8 mouse cellular contexts compared by ENCODE assay signal in genomic region chr2:165900351-165901126, GRCm38 (mm10). TPM values are rescaled to one million over a fixed set of nuclear protein-coding genes. Genes with fewer than 3 reads are reported as not detected.
A peak's percentile ranks its signal among the peaks of the same experiment; 100 is the strongest.
DNase-seq lines count a peak whose midpoint lies in the region; ATAC-seq and TF ChIP-seq lines count a peak whose summit lies in the region.

No protein-coding gene starts in this region.

- no peak for TF ChIP-seq POLR2A in lung, adult 2 months (IDR thresholded peaks at IDR 0.05; ENCODE audit: borderline replicate concordance, extremely low read depth, low read depth, low read length)
- TF ChIP-seq POLR2A in small intestine, adult 2 months (IDR thresholded peaks at IDR 0.05; ENCODE audit: low read depth, low read length), result peak; percentile 23; the same call in 1 of the 2 replicates

- no peak for TF ChIP-seq CTCF in lung, adult 2 months (IDR thresholded peaks at IDR 0.05; ENCODE audit: insufficient read depth, low read length)
- no peak for TF ChIP-seq CTCF in small intestine, adult 2 months (IDR thresholded peaks at IDR 0.05; ENCODE audit: extremely low read depth, insufficient read length, insufficient replicate concordance, low read depth, low read length)

- no peaks in the 10 kb centered on the region for H3K36me3 ChIP-seq in lung, embryonic 15.5 days
- no peaks in the 10 kb centered on the region for H3K36me3 ChIP-seq in embryonic facial prominence, embryonic 15.5 days
- no peaks in the 10 kb centered on the region for H3K36me3 ChIP-seq in limb, embryonic 11.5 days (ENCODE audit: control insufficient read depth, insufficient read depth, low read length)
- H3K36me3 ChIP-seq in small intestine, adult 2 months (ENCODE audit: control insufficient read depth, insufficient read depth, low read length), result no peaks in the 10 kb centered on the region

- peak overlapping the region; percentile 90 for H3K27ac ChIP-seq in lung, embryonic 15.5 days
- peak overlapping the region; percentile 84 for H3K27ac ChIP-seq in embryonic facial prominence, embryonic 15.5 days (replicated peaks)
- peak overlapping the region; percentile 84 for H3K27ac ChIP-seq in limb, embryonic 11.5 days (replicated peaks; ENCODE audit: low read depth, low read length)
- peak overlapping the region; percentile 52 for H3K27ac ChIP-seq in small intestine, adult 2 months (ENCODE audit: insufficient read depth, low read depth, low read length)

- DNase-seq in lung, adult 2 months, result no peak
- peak; percentile 74 for DNase-seq in limb, embryonic 11.5 days (ENCODE audit: low spot score)
- no peak for DNase-seq in right cerebral cortex, postnatal 36 days (ENCODE audit: low spot score in 2 of 2)
- DNase-seq in cerebellum, adult 8-10 months, result no peak

- peaks cover 36% of the 10 kb centered on the region for H3K4me1 ChIP-seq in lung, embryonic 15.5 days
- no peaks in the 10 kb centered on the region for H3K4me1 ChIP-seq in lung, adult 2 months (ENCODE audit: control insufficient read depth, insufficient read depth, low read length)
- H3K4me1 ChIP-seq in embryonic facial prominence, embryonic 15.5 days, result peaks cover 29% of the 10 kb centered on the region
- H3K4me1 ChIP-seq in limb, embryonic 11.5 days (ENCODE audit: control insufficient read depth, insufficient read depth, low read length), result peaks cover 22% of the 10 kb centered on the region
- H3K4me1 ChIP-seq in small intestine, adult 2 months (ENCODE audit: control insufficient read depth, insufficient read depth, insufficient read length, low read length), result no peaks in the 10 kb centered on the region; the same call in none of the 2 replicates

- no peak overlapping the region for H3K9ac ChIP-seq in lung, embryonic 15.5 days
- no peak overlapping the region for H3K9ac ChIP-seq in embryonic facial prominence, embryonic 15.5 days
- H3K9ac ChIP-seq in limb, embryonic 11.5 days (ENCODE audit: low read length), result peak overlapping the region; percentile 53; the same call in 1 of the 2 replicates

- H3K4me3 ChIP-seq in lung, embryonic 15.5 days, result no peak overlapping the region
- no peak overlapping the region for H3K4me3 ChIP-seq in lung, adult 2 months (replicated peaks; ENCODE audit: extremely low read depth, low read depth, low read length)
- 0 out of 2 replicates have a peak overlapping the region, but pooled peaks have one; percentile 0 for H3K4me3 ChIP-seq in embryonic facial prominence, embryonic 15.5 days (replicated peaks)
- no peak overlapping the region for H3K4me3 ChIP-seq in limb, embryonic 11.5 days (ENCODE audit: low read depth, low read length)
- H3K4me3 ChIP-seq in small intestine, adult 2 months (ENCODE audit: low read depth, low read length), result peak overlapping the region; percentile 34

- WGBS in lung, embryonic 15.5 days, result 12% methylated on average over 23 of the region's 23 CpGs
- 31% methylated on average over 23 of the region's 23 CpGs for WGBS in lung, adult 2 months
- WGBS in embryonic facial prominence, embryonic 15.5 days, result 10% methylated on average over 23 of the region's 23 CpGs
- 2% methylated on average over 23 of the region's 23 CpGs for WGBS in limb, embryonic 11.5 days
- WGBS in small intestine, adult 2 months, result 16% methylated on average over 23 of the region's 23 CpGs

- peak overlapping the region; percentile 26; the same call in 1 of the 2 replicates for H3K4me2 ChIP-seq in lung, embryonic 15.5 days
- H3K4me2 ChIP-seq in embryonic facial prominence, embryonic 15.5 days (replicated peaks), result peak overlapping the region; percentile 2; the same call in 1 of the 2 replicates
- H3K4me2 ChIP-seq in limb, embryonic 11.5 days (ENCODE audit: low read depth, severe bottlenecking), result peak overlapping the region; percentile 28

- no peaks in the 10 kb centered on the region for H3K9me3 ChIP-seq in lung, embryonic 15.5 days
- H3K9me3 ChIP-seq in embryonic facial prominence, embryonic 15.5 days (replicated peaks), result no peaks in the 10 kb centered on the region
- H3K9me3 ChIP-seq in limb, embryonic 11.5 days (ENCODE audit: control insufficient read depth, low read length), result no peaks in the 10 kb centered on the region

- ATAC-seq in lung, embryonic 15.5 days (ENCODE audit: borderline replicate concordance, extremely low read depth, low FRiP score, low TSS enrichment), result peak; percentile 83
- peak; percentile 59; the same call in 1 of the 2 replicates for ATAC-seq in embryonic facial prominence, embryonic 15.5 days (ENCODE audit: insufficient number of reproducible peaks, low FRiP score, low TSS enrichment, low read depth)
- peak; percentile 65; the same call in 1 of the 2 replicates for ATAC-seq in limb, embryonic 11.5 days (ENCODE audit: insufficient number of reproducible peaks, low FRiP score, low TSS enrichment, low read depth)
- no peak; the same call in 1 of the 2 replicates for ATAC-seq in megakaryocyte progenitor cell, adult 5-6 weeks (replicated peaks; ENCODE audit: poor library complexity)

- no peaks in the 10 kb centered on the region for H3K27me3 ChIP-seq in lung, embryonic 15.5 days
- no peaks in the 10 kb centered on the region for H3K27me3 ChIP-seq in embryonic facial prominence, embryonic 15.5 days
- H3K27me3 ChIP-seq in limb, embryonic 11.5 days (ENCODE audit: control insufficient read depth, insufficient read depth, low read length), result no peaks in the 10 kb centered on the region
- no peaks in the 10 kb centered on the region for H3K27me3 ChIP-seq in small intestine, adult 2 months (ENCODE audit: control insufficient read depth, insufficient read depth, low read length)

RNA-seq across cellular contexts. Expression of gene Zmynd8, which starts 1.7 kb away (rescaled TPM):
- polyA plus RNA-seq in lung, embryonic 15.5 days (2015; fragmentation: Nextera tagmentation; extraction: Ambion mirVana), result 44.7 and 46.0 TPM in 2 replicates
- polyA plus RNA-seq in lung, adult 2 months (2012; rRNA removed), result 25.3 and 29.8 TPM in 2 replicates
- 50.4 and 50.9 TPM in 2 replicates for polyA plus RNA-seq in embryonic facial prominence, embryonic 15.5 days (2015; fragmentation: Nextera tagmentation; extraction: Ambion mirVana)
- polyA plus RNA-seq in limb, embryonic 11.5 days (2014; fragmentation: Nextera tagmentation; extraction: Ambion mirVana), result 43.5 and 46.9 TPM in 2 replicates
- 9.7 and 17.4 TPM in 2 replicates for polyA plus RNA-seq in small intestine, adult 2 months (2012; rRNA removed)
- 44.6 and 49.9 TPM in 2 replicates for total RNA-seq in megakaryocyte progenitor cell, adult 5-6 weeks (2015)
- 32.1 and 35.8 TPM in 2 replicates for total RNA-seq in megakaryocyte progenitor cell, adult 5-6 weeks (2017)

Comparison
In these comparisons a context has a peak if more than half of its experiments do, and no peak if none do; other contexts are left out.
1. H3K4me3 ChIP-seq: peak in embryonic facial prominence, embryonic 15.5 days (single experiment) and small intestine, adult 2 months (single experiment); none in lung, embryonic 15.5 days (single experiment), lung, adult 2 months (single experiment) and limb, embryonic 11.5 days (single experiment).
2. Peak in every context shown above with its lines, with median percentiles within 50 percentile points of each other: H3K27ac ChIP-seq and H3K4me2 ChIP-seq.